Mouse (Mus musculus) effector memory CD4-positive, alpha-beta T cell, adult 7 months (primary cell): ENCODE data around the gene Gm45713. TPM values are rescaled to one million over a fixed set of nuclear protein-coding genes. Genes with fewer than 3 reads are reported as not detected.

ENCODE experiments used
- polyA plus RNA-seq: library from polyadenylated mRNA; unstranded; fragments of 100-300 nt; shearing (Covaris generic); gene quantifications from one replicate; pipeline ENCODE4 v1.2.1, GENCODE M21; 2017

Gm45713 gene
- polyA plus RNA-seq = not detected

GRCm38 (mm10) chr7:45135993-45136567 lies at the start of gene Gm45713, which contains the start of gene Flt3l:
TSS of gene Gm45713 (minus strand) at chr7:45136231.
TSS of gene Flt3l (minus strand) at chr7:45136432.

DNA sequence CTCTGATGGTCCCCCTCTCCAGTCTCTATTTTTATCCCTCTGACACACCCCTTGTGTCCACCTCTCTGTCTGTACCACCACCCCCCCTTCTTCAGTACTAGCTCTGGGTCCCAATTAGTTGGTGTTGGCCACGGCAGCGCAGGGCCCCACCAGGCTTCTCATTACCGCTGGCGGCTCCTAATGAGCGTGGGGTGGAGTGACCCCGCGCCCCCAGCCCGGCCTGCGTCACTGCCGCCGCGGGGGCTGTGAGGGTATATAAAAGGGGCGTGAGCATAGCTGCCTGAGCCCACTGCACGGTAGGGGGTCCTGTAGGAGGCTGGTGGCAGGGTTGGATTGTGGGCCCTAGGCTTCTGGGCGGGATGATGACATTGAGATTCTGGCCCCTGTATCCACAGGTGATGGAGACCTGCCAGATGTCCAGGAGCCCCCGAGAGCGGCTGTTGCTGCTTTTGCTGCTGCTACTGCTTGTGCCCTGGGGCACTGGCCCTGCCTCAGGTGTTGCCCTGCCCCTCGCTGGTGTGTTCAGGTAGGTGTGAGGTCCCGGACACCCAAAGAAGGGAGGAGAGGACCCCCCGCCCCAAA lies 45.0 kb upstream of the Gm45713 start, which contains the start of gene Pth2:
TSS of gene Pth2 (plus strand) at position 100 of the 582 bp plus-strand sequence.

GRCm38 (mm10) chr7:45179469-45179868 lies 43.4 kb upstream of the Gm45713 start, which contains the start of gene Gfy:
TSS of gene Gfy (minus strand) at chr7:45179569.

DNA sequence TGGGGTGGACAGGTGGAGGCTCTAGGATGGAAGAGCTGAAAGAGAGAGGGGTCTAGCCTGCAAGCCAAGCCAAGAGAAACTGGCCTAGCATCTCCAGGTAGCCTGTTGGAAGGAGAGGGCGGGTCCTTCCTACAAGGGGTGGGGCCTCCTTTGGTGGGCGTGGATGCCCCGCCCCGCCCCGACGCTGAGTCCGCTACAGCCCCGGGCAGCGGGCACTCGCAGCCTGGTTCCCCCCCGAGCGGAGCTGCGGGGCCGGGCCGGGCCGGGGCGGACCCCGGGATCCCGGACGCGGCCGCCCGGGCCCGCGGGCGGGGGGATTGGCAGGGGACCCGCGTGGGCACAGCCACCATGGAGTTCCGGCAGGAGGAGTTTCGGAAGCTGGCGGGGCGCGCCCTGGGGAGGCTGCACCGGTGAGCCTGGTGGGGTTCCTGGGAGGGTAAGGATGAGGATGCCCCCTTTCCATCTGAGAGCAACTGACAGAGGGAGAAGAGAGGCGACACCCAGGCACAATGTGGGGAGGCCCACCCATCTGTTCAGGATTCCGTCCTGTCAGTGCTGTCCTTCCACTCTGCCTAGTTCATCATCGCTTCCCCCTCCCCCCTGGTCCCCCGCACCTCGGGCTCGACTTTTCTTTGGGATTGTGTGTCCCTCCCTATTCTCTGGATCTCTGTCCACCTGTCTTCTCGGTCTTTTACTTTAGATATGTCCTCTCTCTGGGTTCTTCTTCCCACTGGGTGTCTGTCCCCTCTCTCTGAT lies 27.9 kb upstream of the Gm45713 start, which contains the start of gene Slc17a7:
TSS of gene Slc17a7 (plus strand) at position 215 of the 756 bp plus-strand sequence.

DNA sequence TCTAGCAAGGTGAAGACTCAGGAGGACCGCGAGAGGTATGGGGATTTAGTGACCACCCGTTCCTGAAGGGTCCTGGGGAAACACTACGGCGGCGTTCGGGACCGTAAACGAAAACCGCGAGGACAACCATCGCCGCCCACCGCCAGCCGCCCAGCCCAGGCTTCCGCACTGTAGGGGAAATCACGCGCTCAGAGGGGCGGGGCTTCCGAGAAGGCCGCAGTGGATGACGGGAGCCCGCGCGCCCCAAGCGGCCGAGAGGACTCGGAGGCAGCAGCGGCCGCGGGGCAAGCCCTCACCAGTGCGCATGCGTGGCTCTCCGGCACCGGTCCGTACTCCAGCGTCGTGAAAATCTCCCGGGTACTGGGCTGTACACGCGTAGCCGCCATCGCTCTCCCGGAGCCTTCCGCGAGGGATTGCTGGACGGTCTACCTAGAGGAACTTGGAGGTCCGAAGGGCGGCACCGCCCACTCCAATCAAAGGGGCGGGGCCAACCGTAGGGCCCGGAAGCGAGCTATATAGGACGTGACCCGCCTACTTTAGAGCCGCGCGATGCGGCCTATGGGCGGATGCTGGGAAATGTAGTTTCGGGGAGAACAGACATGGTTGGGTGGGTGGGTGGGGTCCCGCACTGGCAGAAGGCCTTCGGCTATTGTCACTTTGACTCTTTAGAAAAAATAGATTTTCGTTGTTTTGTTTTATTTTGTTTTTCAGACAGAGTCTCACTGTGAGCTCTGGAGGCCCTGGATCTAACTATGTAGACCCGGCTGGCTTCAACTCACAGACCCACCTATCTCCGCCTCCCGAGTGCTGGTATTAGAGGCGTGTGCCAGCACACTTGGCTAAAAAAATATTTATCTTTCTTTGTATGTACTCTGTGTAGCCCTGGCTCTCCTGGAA lies 18.3 kb upstream of the Gm45713 start, which contains the start of the genes Pih1d1 and Aldh16a1:
TSS of gene Pih1d1 (plus strand) at position 208 of the 897 bp plus-strand sequence.
TSS of gene Aldh16a1 (minus strand) at position 489 of the 897 bp plus-strand sequence.

DNA sequence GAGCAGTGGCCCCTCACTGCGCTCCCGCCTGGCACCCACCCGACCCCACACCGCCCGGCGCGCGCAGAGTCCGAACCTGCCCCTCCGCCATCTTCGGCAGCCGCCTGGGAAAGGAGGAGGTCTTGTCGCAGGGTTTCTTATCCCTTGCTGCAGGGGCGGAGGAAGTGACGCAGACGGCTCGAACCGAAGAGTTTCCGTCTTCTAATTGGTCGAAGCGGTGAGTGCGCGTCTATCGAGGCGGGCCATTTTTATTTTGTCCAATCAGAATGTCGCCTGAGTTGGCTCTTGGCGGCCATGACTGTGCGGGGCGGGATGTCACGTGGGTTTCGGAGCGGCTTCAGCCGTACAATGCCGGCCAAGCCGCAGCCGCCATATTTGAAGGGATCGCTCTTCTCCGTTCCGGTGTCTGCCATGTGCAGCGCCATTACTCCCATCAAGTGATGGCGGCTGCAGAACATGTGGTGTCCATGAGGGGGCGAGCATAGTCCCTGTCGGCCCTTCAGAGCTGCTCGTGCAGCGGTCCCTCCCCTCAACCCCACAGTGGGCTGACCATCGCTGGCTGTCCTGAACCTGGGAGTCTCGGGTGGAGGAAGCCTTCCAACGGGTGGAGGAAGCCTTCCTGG lies 7.3 kb downstream of the Gm45713 start, which contains the start of gene Rpl13a:
TSS of gene Rpl13a (minus strand) at position 138 of the 623 bp plus-strand sequence.

DNA sequence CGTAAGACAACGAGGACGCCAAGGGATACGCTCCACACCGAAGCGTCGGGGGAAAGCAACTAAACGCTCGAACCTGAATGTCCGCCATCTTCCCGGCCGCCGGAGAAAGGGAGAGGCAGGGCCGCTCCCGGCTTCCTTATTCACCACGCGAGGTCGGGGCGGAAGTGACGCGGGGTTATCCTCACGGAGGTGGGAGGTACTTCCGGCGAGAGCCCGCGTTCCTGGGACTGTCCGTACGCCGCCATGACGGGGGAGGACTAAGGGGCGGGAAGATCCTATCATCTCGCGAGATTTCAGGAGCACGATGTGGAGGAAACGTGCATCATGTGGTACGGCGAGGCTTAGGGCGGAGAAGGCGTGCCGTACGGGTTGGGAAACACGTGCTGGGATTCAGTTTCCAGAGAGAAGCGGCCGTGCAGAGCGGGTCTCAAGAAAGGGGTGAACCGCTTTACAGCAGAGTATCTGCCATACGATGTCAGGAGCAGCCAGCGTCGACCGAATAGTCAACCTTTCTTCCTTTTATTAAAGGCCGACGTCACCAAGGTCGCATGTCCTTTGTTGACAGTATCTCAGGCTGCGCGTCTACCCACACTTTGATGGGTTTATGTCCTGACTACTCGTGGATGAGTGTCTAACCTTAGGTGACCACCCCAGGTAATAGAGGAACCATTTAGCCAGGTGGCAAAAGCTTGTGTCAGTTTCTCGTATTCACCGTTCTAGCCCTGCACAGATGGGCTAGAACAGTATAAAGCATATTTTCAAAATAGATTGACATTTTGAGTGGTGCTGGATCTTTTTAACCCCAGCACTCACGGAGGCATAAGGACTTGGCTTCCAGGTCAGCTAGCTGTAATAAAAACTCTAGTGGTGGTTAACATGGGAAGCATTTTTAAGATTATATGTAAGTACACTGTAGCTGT lies 11.5 kb downstream of the Gm45713 start, which contains the start of gene Rps11:
TSS of gene Rps11 (minus strand) at position 216 of the 920 bp plus-strand sequence.

GRCm38 (mm10) chr7:45103652-45104180 lies 32.3 kb downstream of the Gm45713 start, which contains the start of gene Fcgrt:
TSS of gene Fcgrt (minus strand) at chr7:45103851.

GRCm38 (mm10) chr7:45092048-45092447 lies 44.0 kb downstream of the Gm45713 start, which contains the start of gene Rcn3:
TSS of gene Rcn3 (minus strand) at chr7:45092221.

Other genes with a start within 250 kb of the Gm45713 start
- gene Med25, start 243.5 kb downstream of the Gm45713 start, polyA plus RNA-seq = 52.8 TPM
- gene Fuz, start 240.2 kb downstream of the Gm45713 start, polyA plus RNA-seq = 18.5 TPM
- gene Ap2a1, start 206.7 kb downstream of the Gm45713 start, polyA plus RNA-seq = 45.9 TPM
- gene Tsks, start 193.0 kb downstream of the Gm45713 start, polyA plus RNA-seq = 0.28 TPM
- gene Cpt1c, start 161.4 kb downstream of the Gm45713 start, polyA plus RNA-seq = 0.67 TPM
- gene Prmt1, start 149.7 kb downstream of the Gm45713 start, polyA plus RNA-seq = 143 TPM
- gene Irf3, start 138.6 kb downstream of the Gm45713 start, polyA plus RNA-seq = 134 TPM
- 13.6 TPM for gene Bcl2l12, start 137.5 kb downstream of the Gm45713 start, polyA plus RNA-seq
- 22.3 TPM for gene Scaf1, start 119.9 kb downstream of the Gm45713 start, polyA plus RNA-seq
- 25.1 TPM for gene Rras, start 118.3 kb downstream of the Gm45713 start, polyA plus RNA-seq
- 1.0 TPM for gene Prr12, start 83.3 kb downstream of the Gm45713 start, polyA plus RNA-seq
- 78.5 TPM for gene Nosip, start 73.8 kb downstream of the Gm45713 start, polyA plus RNA-seq
- 1.6 TPM for gene Prrg2, start 73.6 kb downstream of the Gm45713 start, polyA plus RNA-seq
- 5.5 TPM for gene Rcn3, start 44.0 kb downstream of the Gm45713 start, polyA plus RNA-seq
- 6.4 TPM for gene Fcgrt, start 32.4 kb downstream of the Gm45713 start, polyA plus RNA-seq
- 1,883 TPM for gene Rps11, start 11.8 kb downstream of the Gm45713 start, polyA plus RNA-seq
- gene Rpl13a, start 7.5 kb downstream of the Gm45713 start, polyA plus RNA-seq = 3,183 TPM
- 165 TPM for gene Flt3l, start 201 bp upstream of the Gm45713 start, polyA plus RNA-seq
- 28.2 TPM for gene Pih1d1, start 18.1 kb upstream of the Gm45713 start, polyA plus RNA-seq
- 36.2 TPM for gene Aldh16a1, start 18.4 kb upstream of the Gm45713 start, polyA plus RNA-seq
- gene Slc17a7, start 27.7 kb upstream of the Gm45713 start, polyA plus RNA-seq = not detected
- gene Gfy, start 43.3 kb upstream of the Gm45713 start, polyA plus RNA-seq = not detected
- not detected for gene Pth2, start 44.8 kb upstream of the Gm45713 start, polyA plus RNA-seq
- 0.95 TPM for gene Ccdc155, start 68.7 kb upstream of the Gm45713 start, polyA plus RNA-seq
- gene Dkkl1, start 75.9 kb upstream of the Gm45713 start, polyA plus RNA-seq = 66.4 TPM
- 1.7 TPM for gene Tead2, start 79.5 kb upstream of the Gm45713 start, polyA plus RNA-seq
- 386 TPM for gene Cd37, start 102.9 kb upstream of the Gm45713 start, polyA plus RNA-seq
- gene Slc6a16, start 104.9 kb upstream of the Gm45713 start, polyA plus RNA-seq = not detected
- 0.93 TPM for gene Slc6a21, start 141.3 kb upstream of the Gm45713 start, polyA plus RNA-seq
- gene Trpm4, start 197.5 kb upstream of the Gm45713 start, polyA plus RNA-seq = 5.0 TPM
- gene Hrc, start 199.1 kb upstream of the Gm45713 start, polyA plus RNA-seq = not detected
- gene Ppfia3, start 230.8 kb upstream of the Gm45713 start, polyA plus RNA-seq = 0.12 TPM
- gene Lin7b, start 234.4 kb upstream of the Gm45713 start, polyA plus RNA-seq = not detected